Mouse (Mus musculus) gastrocnemius, postnatal 14 days (tissue): Measurements from ENCODE around the gene Ptgr1. TPM values are rescaled to one million over a fixed set of nuclear protein-coding genes. Genes with fewer than 3 reads are reported as not detected.

ENCODE experiments used
- DNase-seq: peaks from one replicate; pipeline ENCODE4 v3.0.0; 2021; ENCODE audit warnings: mixed read lengths
- intact Hi-C: fragments of 180-260 bp; cut with DNase I; formaldehyde crosslinking; loops from one replicate; pipeline ENCODE4 v1.15.1; 2025; ENCODE audit warnings: low total_unique reads
- long read RNA-seq, 2 experiments: library from polyadenylated mRNA; stranded (forward); transcript quantifications; one replicate each; pipeline ENCODE4 v2.0.0; 2021
- total RNA-seq, 2 experiments: library from RNA; stranded (reverse); gene quantifications; 2 replicates each; pipeline ENCODE4 v1.2.3; 2021

Gene Ptgr1
- 1 to 10 TPM; 3.4 to 3.7 TPM for total RNA-seq
- long read RNA-seq, experiment 1, partial matches to known transcripts = 0 of 5 reads
- long read RNA-seq, experiment 1, other reads (novel, unspliced or antisense) = 1 of 5 reads
- long read RNA-seq, experiment 2, partial matches to known transcripts = 0 of 3 reads
- long read RNA-seq, experiment 2, other reads (novel, unspliced or antisense) = 0 of 3 reads

- intact Hi-C loops = no loop called here
- peak; percentile 86 for DNase-seq
Measured at GRCm38 (mm10) chr4:58986540-58987190, at the start of gene Ptgr1. TSS of gene Ptgr1 (minus strand) at chr4:58987119.

DNA sequence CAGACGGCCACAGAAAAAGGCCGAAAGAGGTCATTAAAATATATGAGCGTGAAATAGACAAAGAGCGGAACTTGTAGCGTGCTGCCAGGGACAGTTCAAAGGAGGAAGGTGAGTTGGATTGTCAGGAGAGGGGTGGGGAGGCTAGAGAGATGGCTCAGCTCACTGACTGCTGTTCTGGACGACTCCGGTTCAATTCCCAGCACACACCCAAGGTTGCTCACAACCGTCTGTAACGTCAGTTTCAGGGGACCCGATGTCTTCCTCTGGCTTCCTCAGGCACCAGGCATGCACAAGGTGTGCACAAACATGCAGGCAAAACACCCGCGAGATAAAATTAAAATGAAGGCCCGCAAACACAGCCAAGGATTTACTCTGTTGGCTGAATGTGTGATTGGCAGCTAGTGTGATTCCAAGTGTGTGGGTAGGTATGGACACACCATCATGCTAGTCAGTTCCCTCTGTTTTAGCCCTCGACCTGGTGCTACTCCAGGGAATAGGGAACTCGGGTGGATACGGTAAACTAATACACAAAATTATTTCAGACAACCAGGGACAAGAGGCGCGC is 48.9 kb upstream of the Ptgr1 start:
- intact Hi-C loops = loop anchor here (5.0 kb wide), 1 partner anchor 54 kb away; no protein-coding TSS in a partner anchor
- no peak for DNase-seq

DNA sequence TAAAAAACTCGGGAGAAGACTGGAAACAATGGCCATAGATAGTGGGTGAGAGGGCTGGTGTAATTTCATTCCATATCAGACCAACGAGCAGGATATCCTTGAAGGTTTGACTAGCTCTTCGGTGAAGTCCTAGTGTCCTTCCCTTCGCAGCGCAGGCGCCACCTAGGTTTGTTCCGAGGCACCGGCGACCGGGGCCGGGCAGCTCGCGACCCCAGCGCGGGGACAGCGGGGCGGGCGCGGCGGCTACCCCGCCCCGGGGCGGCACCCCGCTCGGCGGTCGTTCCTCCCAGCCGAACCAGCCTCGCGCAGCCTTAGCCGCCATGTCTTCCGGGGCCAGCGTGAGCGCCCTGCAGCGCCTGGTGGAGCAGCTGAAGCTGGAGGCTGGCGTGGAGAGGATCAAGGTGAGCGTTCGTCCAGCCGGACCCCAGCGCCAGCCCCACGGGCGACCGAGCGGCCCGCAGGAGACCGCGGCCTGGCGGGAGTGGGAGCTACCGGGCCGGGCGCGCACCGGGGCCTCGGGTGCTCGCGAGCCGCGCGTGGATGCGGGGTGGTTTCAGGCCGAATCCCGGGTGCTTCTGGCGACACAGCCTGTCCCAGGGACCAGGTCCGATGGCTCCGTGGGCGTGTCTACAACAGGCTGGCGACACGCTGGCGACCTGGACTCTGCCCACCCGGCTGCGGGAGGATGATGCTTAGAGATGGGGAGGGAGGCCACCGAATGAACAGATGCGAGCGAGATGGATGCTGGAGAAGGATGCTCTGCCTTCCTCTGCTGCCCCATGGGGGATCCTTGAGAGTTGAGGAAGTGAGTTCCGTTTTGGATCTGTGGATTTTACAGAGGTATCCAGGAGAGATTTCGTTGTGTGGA is 48.2 kb upstream of the Ptgr1 start, which contains the start of gene Gng10:
TSS of gene Gng10 (plus strand) at position 171 of the 868 bp plus-strand sequence.
- intact Hi-C loops = loop anchor here (5.0 kb wide), 1 partner anchor 53 kb away; no protein-coding TSS in a partner anchor
- peak; percentile 77 for DNase-seq

GRCm38 (mm10) chr4:59034325-59034917 is 47.5 kb upstream of the Ptgr1 start:
- intact Hi-C loops = no loop called here
- no peak for DNase-seq

DNA sequence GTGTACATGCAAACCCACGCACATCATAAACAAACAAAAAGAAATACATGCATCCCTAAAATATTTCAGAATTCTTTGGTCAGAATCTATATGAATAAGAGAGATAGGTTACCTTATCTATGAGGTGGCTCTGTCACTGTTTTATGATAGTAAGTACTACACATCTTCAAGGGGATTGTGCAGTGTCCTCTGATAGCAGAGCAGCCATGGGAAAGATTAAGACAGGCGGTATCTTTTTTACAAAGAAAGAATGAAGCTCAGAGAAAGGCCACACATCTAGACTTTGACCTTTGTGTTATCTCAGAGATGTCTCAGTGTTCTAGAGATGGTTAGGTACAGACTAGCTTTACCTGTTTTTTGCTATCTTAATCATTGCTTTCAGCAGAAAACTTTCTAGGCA is 30.0 kb upstream of the Ptgr1 start:
- intact Hi-C loops = no loop called here
- no peak for DNase-seq

GRCm38 (mm10) chr4:59015181-59015580 is 28.3 kb upstream of the Ptgr1 start:
- intact Hi-C loops = no loop called here
- DNase-seq = peak; percentile 40

- DNase-seq = no peak
- intact Hi-C loops = no loop called here
Measured at GRCm38 (mm10) chr4:59011446-59011845, 24.5 kb upstream of the Ptgr1 start.

- intact Hi-C loops = no loop called here
- no peak for DNase-seq
Measured at GRCm38 (mm10) chr4:59009696-59010095, 22.8 kb upstream of the Ptgr1 start.

DNA sequence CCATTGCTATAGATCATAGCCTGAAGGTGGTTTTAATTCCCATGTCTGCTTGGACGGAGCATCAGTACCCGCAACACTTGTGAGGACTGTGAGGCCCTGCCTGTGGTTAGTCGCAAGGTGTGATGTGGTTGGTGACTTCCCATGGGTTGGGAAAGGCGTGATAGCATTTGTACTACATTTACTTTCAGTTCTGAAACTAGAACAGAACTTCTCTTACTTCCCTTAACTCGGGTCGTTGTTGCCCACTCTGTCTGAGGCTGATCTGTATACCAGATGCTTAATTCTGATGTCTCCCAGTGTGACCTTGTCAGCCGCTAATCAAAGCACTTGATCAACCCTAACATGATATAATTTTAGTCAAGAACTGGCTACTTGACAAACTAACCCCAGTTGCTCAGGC is 22.3 kb upstream of the Ptgr1 start:
- DNase-seq = no peak
- intact Hi-C loops = no loop called here

DNA sequence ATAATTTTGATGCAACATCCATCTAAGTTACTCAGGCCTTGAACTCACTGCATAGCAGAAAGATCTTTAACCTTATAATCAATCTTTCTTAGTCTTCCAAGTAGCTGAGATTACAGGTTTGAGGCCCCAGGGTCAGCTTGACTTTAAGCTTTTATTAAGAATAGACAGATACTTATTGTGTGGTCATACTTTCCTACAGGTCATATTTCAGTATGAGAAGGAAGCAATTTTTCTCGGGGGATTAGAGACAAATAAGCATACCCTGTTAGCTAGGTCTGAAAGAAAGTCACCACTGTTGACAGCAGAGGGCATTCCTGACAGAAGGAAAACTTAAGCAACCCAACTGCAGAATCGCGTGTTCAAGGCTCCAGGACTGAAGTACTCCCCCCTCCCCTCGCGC is 21.1 kb upstream of the Ptgr1 start:
- intact Hi-C loops = no loop called here
- no peak for DNase-seq

GRCm38 (mm10) chr4:59007016-59007415 is 20.1 kb upstream of the Ptgr1 start:
- intact Hi-C loops = no loop called here

DNA sequence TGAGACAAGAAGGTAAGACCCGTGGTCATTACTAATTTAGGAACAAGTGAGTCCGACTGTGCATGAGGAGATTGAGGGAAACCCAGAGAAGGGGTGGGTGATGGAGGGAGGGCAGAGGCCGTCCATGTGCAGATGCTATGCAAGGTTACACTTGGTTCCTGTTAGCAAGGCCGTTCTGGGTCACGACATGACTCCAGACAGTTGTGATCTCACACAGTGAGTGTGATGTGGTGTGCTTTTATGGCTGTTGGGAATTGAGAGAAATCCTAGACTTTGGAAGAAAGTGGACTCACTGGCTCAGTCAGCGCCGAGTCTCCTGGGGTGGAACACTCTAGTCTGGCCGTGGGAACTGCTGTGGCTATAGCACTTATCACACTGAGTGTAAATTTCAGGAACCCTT is 19.3 kb upstream of the Ptgr1 start:
- DNase-seq = no peak
- intact Hi-C loops = no loop called here

More at GRCm38 (mm10) chr4:59007016-59007415, 20.1 kb upstream of the Ptgr1 start:
- no peak for DNase-seq

- intact Hi-C loops = no loop called here
- DNase-seq = no peak
Measured at GRCm38 (mm10) chr4:59003806-59004200, 16.9 kb upstream of the Ptgr1 start.

- peak; percentile 92 for DNase-seq
- intact Hi-C loops = no loop called here
Measured at GRCm38 (mm10) chr4:59002948-59003805, 16.3 kb upstream of the Ptgr1 start, which contains the start of gene Gm20503. TSS of gene Gm20503 (plus strand) at chr4:59003210.

- DNase-seq = no peak
- intact Hi-C loops = no loop called here
Measured at GRCm38 (mm10) chr4:59000614-59001013, 13.7 kb upstream of the Ptgr1 start.

DNA sequence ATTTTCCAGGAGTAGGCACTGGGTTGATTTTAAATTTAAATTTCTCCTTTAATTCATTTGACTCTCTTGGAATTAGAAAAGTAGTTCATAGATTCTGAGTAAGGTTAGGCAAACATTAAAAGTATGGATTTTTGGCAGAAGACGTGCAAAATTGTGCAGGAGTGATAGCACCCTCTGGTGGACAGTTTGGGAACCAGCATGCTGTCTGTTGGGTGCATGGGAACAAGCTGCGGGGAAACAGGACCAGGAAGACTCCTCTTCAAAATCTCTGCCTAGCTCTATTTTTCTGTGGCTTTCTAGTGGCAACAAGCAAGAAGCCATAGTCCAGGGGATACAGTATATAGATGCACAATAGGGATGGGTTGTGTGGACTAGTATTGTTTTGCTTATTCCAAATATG is 12.8 kb upstream of the Ptgr1 start:
- intact Hi-C loops = no loop called here
- peak; percentile 64 for DNase-seq

- intact Hi-C loops = no loop called here
- no peak for DNase-seq
Measured at GRCm38 (mm10) chr4:58998688-58999087, 11.8 kb upstream of the Ptgr1 start.

- DNase-seq = no peak
- intact Hi-C loops = no loop called here
Measured at GRCm38 (mm10) chr4:58997081-58997480, 10.2 kb upstream of the Ptgr1 start.

DNA sequence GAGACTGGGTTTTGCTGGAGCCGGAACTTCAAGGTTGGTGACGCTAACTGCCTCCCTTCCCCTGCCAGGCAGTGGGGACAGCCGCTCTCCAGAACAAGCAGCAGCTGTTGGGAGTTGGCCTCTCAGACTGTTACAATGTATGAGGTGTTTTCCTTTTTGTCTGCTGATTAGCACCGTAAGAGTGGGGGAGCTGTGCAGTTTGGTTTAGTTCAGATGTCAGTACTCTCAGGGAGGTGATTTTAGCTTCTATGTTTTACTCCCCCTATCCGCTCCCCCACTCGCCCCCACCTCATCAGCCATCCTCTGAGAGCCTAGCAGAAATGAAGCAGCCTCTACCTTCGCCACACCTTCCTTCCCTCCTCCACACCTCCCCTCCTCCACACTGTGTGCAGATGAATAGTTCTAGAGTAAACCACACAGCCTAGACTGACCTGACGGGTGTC is 8.4 kb upstream of the Ptgr1 start:
- intact Hi-C loops = no loop called here
- no peak for DNase-seq
